Mouse (Mus musculus) kidney, adult 2 months (tissue): ENCODE data around the gene Kif1bp. TPM values are rescaled to one million over a fixed set of nuclear protein-coding genes. Genes with fewer than 3 reads are reported as not detected.
A peak's percentile ranks its signal among the peaks of the same experiment; 100 is the strongest.

Experiments
- DNase-seq: peaks from one replicate; pipeline ENCODE4 v3.0.0; 2021
- H3K27ac ChIP-seq: fragments of 200-500 bp; 2 replicates; pipeline ENCODE4 v1.5.1; 2012; ENCODE audit warnings: low read depth, low read length, control low read depth, inconsistent platforms; ENCODE audit not compliant: insufficient read depth
- H3K27me3 ChIP-seq: fragments of 200-500 bp; replicated peaks from 2 replicates; pipeline ENCODE4 v1.6.1; 2012; ENCODE audit warnings: mild to moderate bottlenecking, moderate library complexity, low read length, inconsistent platforms; ENCODE audit not compliant: control insufficient read depth, insufficient read depth
- H3K36me3 ChIP-seq: fragments of 200-500 bp; 2 replicates; pipeline ENCODE4 v1.6.1; 2012; ENCODE audit warnings: mild to moderate bottlenecking, moderate library complexity, low read length, inconsistent platforms; ENCODE audit not compliant: control insufficient read depth, insufficient read depth
- H3K4me1 ChIP-seq: fragments of 200-500 bp; 2 replicates; pipeline ENCODE4 v1.6.1; 2011; ENCODE audit warnings: low read length; ENCODE audit not compliant: control insufficient read depth, insufficient read depth
- H3K4me3 ChIP-seq: fragments of 200-500 bp; 2 replicates; pipeline ENCODE4 v1.5.1; 2011; ENCODE audit warnings: mild to moderate bottlenecking, low read depth, low read length, control low read depth; ENCODE audit not compliant: insufficient read depth
- CTCF ChIP-seq: fragments of 200-500 bp; conservative IDR thresholded peaks from 2 replicates; pipeline ENCODE4 v1.5.1; 2011; ENCODE audit warnings: low read depth, mild to moderate bottlenecking, control low read depth, low read length, moderate library complexity, mixed read lengths; ENCODE audit not compliant: insufficient read depth, insufficient read length
- POLR2A ChIP-seq: fragments of 200-500 bp; IDR thresholded peaks from one replicate; pipeline ENCODE4 v1.6.1; 2011; ENCODE audit warnings: low read depth, low read length, control low read depth
- WGBS: fragments of 180-500 bp; shearing (Covaris S2); methylation state at CpG from one replicate; pipeline ENCODE4 v1.1.7; 2018; 5-methylcytosine and 5-hydroxymethylcytosine counted together
- polyA plus RNA-seq: library from polyadenylated mRNA; depleted of rRNA; stranded (reverse); fragments of >200 nt; gene quantifications from 2 replicates; pipeline ENCODE4 v1.2.3, GENCODE M21; 2012

The Kif1bp gene
- polyA plus RNA-seq, 1 experiment: 31.0 TPM

DNA sequence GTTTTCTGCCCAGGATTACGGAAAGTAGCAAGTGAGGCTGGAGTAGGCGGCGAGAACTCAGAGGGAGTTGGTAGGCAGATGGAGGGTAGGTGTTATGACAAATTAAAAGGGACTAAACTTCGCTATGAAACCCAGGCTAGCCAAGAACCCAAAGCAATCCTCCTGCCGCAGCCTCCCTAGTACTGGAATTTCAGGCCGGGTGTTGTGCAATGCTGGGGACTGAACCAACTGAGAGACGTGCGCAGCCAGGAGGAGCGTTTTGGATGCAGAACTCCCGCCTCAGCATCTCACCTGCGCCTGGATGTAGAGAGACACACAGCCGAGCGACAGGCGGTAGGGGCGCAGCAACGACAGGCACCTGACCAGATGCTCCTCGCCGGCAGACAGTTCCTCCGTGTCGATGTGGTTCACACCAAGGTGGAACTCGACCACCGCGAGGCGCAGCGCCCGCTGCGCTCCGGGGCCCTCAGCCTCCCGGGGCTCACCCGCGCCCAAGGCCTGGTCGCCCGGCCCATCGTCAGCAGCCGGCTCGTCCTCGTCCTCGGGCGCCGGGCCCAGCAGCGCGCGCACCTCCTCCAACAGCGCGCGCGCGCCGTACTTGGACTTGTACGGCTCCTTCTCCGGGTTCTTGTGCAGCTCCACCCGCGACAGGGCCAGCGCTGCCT, 452 bp downstream of the Kif1bp start:
- Histone ChIP-seq H3K36me3 (no peaks in the 10 kb centered on the region; the same call in 1 of the 2 replicates), H3K27me3 (no peaks in the 10 kb centered on the region), H3K4me1 (peaks cover 2% of the 10 kb centered on the region; the same call in 1 of the 2 replicates), H3K27ac (peak overlapping the region; percentile 49; the same call in 1 of the 2 replicates), H3K4me3 (peak overlapping the region; percentile 83)
- WGBS: under 1% methylated on average over 54 of the region's 54 CpGs
- TF ChIP-seq CTCF (no peak), POLR2A (no peak)
- no peak for DNase-seq

DNA sequence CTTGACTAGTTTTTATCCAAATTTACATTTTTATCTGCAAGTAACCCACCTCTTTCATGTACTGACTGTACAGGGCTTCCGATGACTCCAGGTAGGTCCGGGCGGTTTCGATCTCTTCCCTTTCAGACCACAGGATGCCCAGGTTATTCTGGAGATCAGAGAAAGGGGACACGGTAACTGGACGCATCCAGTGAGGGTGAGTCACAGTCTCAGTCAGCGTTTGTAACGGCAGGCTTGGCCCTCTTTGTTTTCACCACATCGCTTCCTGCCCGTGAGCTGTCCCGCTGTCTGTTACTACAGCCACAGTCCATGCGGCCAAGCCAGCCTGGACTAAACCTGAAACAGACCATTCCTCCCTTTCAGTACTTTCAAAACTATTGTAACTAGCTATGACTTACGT, 3.3 kb downstream of the Kif1bp start:
- Histone ChIP-seq H3K4me3 (no peak overlapping the region), H3K36me3 (peaks cover 1% of the 10 kb centered on the region; the same call in 1 of the 2 replicates)
- TF ChIP-seq POLR2A (no peak), CTCF (no peak)

DNA sequence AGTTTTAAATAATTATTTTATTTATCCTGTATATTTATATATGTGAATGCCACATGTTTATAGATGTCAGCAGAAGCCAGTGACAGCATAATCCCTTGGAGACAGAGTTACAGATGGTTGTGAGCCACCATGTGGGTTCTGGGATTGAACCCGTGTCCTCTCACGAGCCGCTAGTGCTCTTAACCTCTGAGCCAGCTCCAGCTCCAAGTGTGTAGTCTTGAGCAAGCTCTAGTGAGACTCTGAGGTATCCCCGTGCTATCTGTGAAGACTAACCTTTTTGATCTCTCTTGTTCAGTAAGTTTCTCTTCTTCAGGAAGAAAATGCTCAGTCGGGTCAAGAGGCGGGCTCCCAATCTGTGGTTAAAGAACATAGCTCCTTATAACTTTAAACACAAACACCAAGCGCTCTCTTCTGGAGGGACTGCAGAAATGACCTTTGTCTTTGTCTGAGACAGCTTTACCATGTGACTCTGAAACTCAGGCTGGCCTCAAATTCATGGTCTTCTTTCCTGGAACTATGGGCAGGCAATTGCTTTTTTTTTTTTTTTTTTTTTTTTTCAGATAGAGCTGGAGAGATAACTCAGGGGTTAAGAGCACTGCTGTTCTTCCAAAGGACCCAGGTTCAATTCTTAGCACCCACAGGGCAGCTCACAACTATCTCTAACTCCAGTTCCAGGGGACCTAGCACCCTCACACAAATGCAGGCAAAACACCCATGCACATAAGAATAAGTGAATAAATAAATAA, 8.0 kb downstream of the Kif1bp start:
- DNase-seq: peak; percentile 69
- H3K27ac ChIP-seq: no peak overlapping the region
- H3K27me3 ChIP-seq: no peaks in the 10 kb centered on the region
- H3K4me1 ChIP-seq: no peaks in the 10 kb centered on the region
- H3K4me3 ChIP-seq: no peak overlapping the region
- peaks cover 3% of the 10 kb centered on the region; the same call in 1 of the 2 replicates for H3K36me3 ChIP-seq
- 62% methylated on average over 7 of the region's 7 CpGs for WGBS
- TF ChIP-seq POLR2A (no peak), CTCF (no peak)

More for the DNA sequence above, 3.3 kb downstream of the Kif1bp start:
- no peak for DNase-seq
- no peaks in the 10 kb centered on the region for H3K27me3 ChIP-seq
- H3K27ac ChIP-seq: no peak overlapping the region
- peaks cover 2% of the 10 kb centered on the region; the same call in 1 of the 2 replicates for H3K4me1 ChIP-seq
- WGBS: 90% methylated on average over 13 of the region's 13 CpGs

DNA sequence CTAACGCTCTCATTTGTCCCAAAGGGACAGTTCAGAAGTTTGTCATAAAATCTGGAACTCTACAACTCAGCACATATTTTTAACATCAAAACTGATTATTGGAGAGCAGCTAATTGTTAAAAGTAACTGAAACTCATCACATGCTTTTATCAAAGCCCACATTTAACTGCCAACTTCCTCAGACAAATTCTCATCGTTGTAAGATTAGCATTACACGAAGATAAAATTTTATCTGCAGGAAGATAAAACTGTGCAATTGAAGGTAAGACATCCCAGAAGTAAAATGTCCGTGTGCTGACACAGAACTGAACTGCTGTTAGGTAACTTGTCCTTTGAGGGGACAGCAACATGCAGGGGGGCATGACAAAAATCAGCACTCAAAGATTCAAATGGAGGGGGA, 9.4 kb downstream of the Kif1bp start:
- no peak overlapping the region for H3K27ac ChIP-seq
- no peak for TF ChIP-seq CTCF
- no peak for TF ChIP-seq POLR2A
- H3K4me1 ChIP-seq: no peaks in the 10 kb centered on the region
- no peaks in the 10 kb centered on the region for H3K27me3 ChIP-seq
- WGBS: 87% methylated on average over 4 of the region's 4 CpGs
- H3K4me3 ChIP-seq: no peak overlapping the region
- no peak for DNase-seq
- peaks cover 5% of the 10 kb centered on the region for H3K36me3 ChIP-seq

DNA sequence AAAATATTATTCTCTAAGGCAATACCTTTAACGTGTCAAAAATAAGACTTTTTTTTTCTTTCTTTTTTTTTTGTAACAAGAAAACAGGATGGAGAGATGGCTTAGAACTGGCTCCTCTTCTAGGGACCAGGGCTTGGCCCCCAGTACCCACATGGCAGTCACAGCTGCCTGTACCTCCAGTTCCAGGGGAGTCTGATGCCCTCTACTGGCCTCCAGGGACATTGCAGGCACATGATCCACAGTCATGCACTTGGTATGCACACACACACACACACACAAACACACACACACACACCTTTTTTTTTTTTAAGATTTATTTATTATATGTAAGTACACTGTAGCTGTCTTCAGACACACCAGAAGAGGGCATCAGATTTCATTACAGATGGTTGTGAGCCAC, 20.5 kb downstream of the Kif1bp start:
- no peak overlapping the region for H3K27ac ChIP-seq
- no peak overlapping the region for H3K4me3 ChIP-seq
- no peak for DNase-seq
- WGBS: 85% methylated on average over 1 of the region's 1 CpGs
- peak; percentile 66 for TF ChIP-seq CTCF
- no peak for TF ChIP-seq POLR2A
- H3K27me3 ChIP-seq: no peaks in the 10 kb centered on the region
- no peaks in the 10 kb centered on the region for H3K4me1 ChIP-seq
- peaks cover 3% of the 10 kb centered on the region; the same call in 1 of the 2 replicates for H3K36me3 ChIP-seq

DNA sequence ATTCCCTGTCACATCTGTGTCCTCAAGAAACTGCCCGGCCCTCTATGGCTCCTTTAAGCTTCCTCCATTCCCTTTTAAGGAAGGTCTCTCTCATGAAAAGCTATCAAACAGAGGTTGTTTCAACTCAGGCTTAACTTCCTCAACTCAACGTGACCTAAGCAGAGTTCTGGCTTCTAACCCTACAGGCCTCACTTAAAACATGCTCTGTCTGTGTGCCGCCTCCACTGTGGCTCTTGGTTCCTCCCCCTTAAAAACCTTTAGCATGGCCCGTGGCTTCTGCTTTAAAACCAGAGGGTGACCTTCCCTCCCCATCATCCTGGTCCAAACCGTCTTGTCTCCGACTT, 21.7 kb downstream of the Kif1bp start:
- H3K4me1 ChIP-seq: no peaks in the 10 kb centered on the region
- H3K27ac ChIP-seq: no peak overlapping the region
- H3K27me3 ChIP-seq: no peaks in the 10 kb centered on the region
- H3K36me3 ChIP-seq: peaks cover under 1% of the 10 kb centered on the region; the same call in 1 of the 2 replicates
- 83% methylated on average over 6 of the region's 6 CpGs for WGBS
- H3K4me3 ChIP-seq: no peak overlapping the region
- no peak for DNase-seq
- TF ChIP-seq CTCF: no peak
- no peak for TF ChIP-seq POLR2A
